Mouse (Mus musculus) heart, postnatal 25 days (tissue): ENCODE data around the gene Erp27. TPM values are rescaled to one million over a fixed set of nuclear protein-coding genes. Genes with fewer than 3 reads are reported as not detected.

Experiments
- DNase-seq: peaks from one replicate; pipeline ENCODE4 v3.0.0; 2022; ENCODE audit warnings: low spot score
- intact Hi-C: fragments of 180-260 bp; cut with DNase I; formaldehyde crosslinking; loops from one replicate; pipeline ENCODE4 v1.15.1; 2025
- total RNA-seq, 2 experiments: library from RNA; stranded (reverse); gene quantifications; 2 replicates each; pipeline ENCODE4 v1.2.3; 2021

The Erp27 gene
- total RNA-seq, 2 experiments from 2014 or later, result not detected

- intact Hi-C loops, result no loop called here
Observed at GRCm38 (mm10) chr6:136940188-136940960, 18.4 kb upstream of the Erp27 start.

GRCm38 (mm10) chr6:136939326-136940187 is 17.6 kb upstream of the Erp27 start:
- intact Hi-C loops, result no loop called here

More at GRCm38 (mm10) chr6:136940188-136940960, 18.4 kb upstream of the Erp27 start:
- DNase-seq, result no peak

GRCm38 (mm10) chr6:136938331-136939126 is 16.5 kb upstream of the Erp27 start:
- intact Hi-C loops, result no loop called here
- no peak for DNase-seq

More at GRCm38 (mm10) chr6:136939326-136940187, 17.6 kb upstream of the Erp27 start:
- no peak for DNase-seq

GRCm38 (mm10) chr6:136937117-136937516 is 15.1 kb upstream of the Erp27 start:
- DNase-seq, result no peak

GRCm38 (mm10) chr6:136936361-136936760 is 14.4 kb upstream of the Erp27 start:
- intact Hi-C loops, result no loop called here

More at GRCm38 (mm10) chr6:136937117-136937516, 15.1 kb upstream of the Erp27 start:
- intact Hi-C loops, result no loop called here

GRCm38 (mm10) chr6:136935233-136935632 is 13.3 kb upstream of the Erp27 start:
- no peak for DNase-seq
- intact Hi-C loops, result no loop called here

More at GRCm38 (mm10) chr6:136936361-136936760, 14.4 kb upstream of the Erp27 start:
- no peak for DNase-seq

- DNase-seq, result no peak
- intact Hi-C loops, result no loop called here
Observed at GRCm38 (mm10) chr6:136934068-136934467, 12.1 kb upstream of the Erp27 start.

GRCm38 (mm10) chr6:136931246-136931645 is 9.3 kb upstream of the Erp27 start:
- no peak for DNase-seq
- intact Hi-C loops, result no loop called here

GRCm38 (mm10) chr6:136930677-136931076 is 8.7 kb upstream of the Erp27 start:
- DNase-seq, result peak; percentile 36

GRCm38 (mm10) chr6:136927626-136928025 is 5.6 kb upstream of the Erp27 start:
- intact Hi-C loops, result no loop called here
- DNase-seq, result no peak

More at GRCm38 (mm10) chr6:136930677-136931076, 8.7 kb upstream of the Erp27 start:
- intact Hi-C loops, result no loop called here

- DNase-seq, result no peak
- intact Hi-C loops, result no loop called here
Observed at GRCm38 (mm10) chr6:136925049-136925448, 3.1 kb upstream of the Erp27 start.

- DNase-seq, result no peak
- intact Hi-C loops, result no loop called here
Observed at GRCm38 (mm10) chr6:136923532-136923931, 1.6 kb upstream of the Erp27 start, which contains the start of gene Pde6h. Gene Pde6h, plus strand, starts transcription at chr6:136923832.

- DNase-seq, result no peak
- intact Hi-C loops, result no loop called here
Observed at GRCm38 (mm10) chr6:136922871-136923270, 891 bp upstream of the Erp27 start.

- intact Hi-C loops, result no loop called here
- DNase-seq, result no peak
Observed at GRCm38 (mm10) chr6:136921601-136922000, 379 bp downstream of the Erp27 start.

- DNase-seq, result peak; percentile 50
- intact Hi-C loops, result loop anchor here (1.0 kb wide), 1 partner anchor 59 kb away; no protein-coding TSS in a partner anchor
Observed at GRCm38 (mm10) chr6:136920320-136921257, 1.4 kb downstream of the Erp27 start.

- intact Hi-C loops, result no loop called here
- DNase-seq, result no peak
Observed at GRCm38 (mm10) chr6:136917885-136918284, 4.1 kb downstream of the Erp27 start.

GRCm38 (mm10) chr6:136915721-136916395 is 6.1 kb downstream of the Erp27 start:
- intact Hi-C loops, result no loop called here
- DNase-seq, result no peak

GRCm38 (mm10) chr6:136914234-136914633 is 7.7 kb downstream of the Erp27 start:
- intact Hi-C loops, result no loop called here
- no peak for DNase-seq
